Mouse (Mus musculus) spleen, adult 2 months (tissue): ENCODE data around the gene Tcte2. TPM values are rescaled to one million over a fixed set of nuclear protein-coding genes. Genes with fewer than 3 reads are reported as not detected.

Source experiments
- DNase-seq, 2 experiments: peaks; one replicate each; pipeline versions ENCODE4 v3.0.0 to v3.0.0-alpha.2; 2012 to 2021; ENCODE audit warnings: low spot score in 2 of 2, low read depth in 1 of 2
- H3K27ac ChIP-seq: fragments of 200-500 bp; 2 replicates; pipeline ENCODE4 v1.5.1; 2012; ENCODE audit warnings: low read length, inconsistent platforms; ENCODE audit not compliant: insufficient read depth
- H3K27me3 ChIP-seq: fragments of 200-500 bp; 2 replicates; pipeline ENCODE4 v1.6.1; 2012; ENCODE audit warnings: mild to moderate bottlenecking, moderate library complexity, low read length, inconsistent platforms; ENCODE audit not compliant: control insufficient read depth, insufficient read depth
- H3K36me3 ChIP-seq: fragments of 200-500 bp; 2 replicates; pipeline ENCODE4 v1.6.1; 2012; ENCODE audit warnings: mild to moderate bottlenecking, low read length, inconsistent platforms; ENCODE audit not compliant: control insufficient read depth, insufficient read depth
- H3K4me1 ChIP-seq: fragments of 200-500 bp; 2 replicates; pipeline ENCODE4 v1.6.1; 2011; ENCODE audit warnings: inconsistent platforms; ENCODE audit not compliant: control insufficient read depth, insufficient read depth, insufficient read length
- H3K4me3 ChIP-seq: fragments of 200-500 bp; 2 replicates; pipeline ENCODE4 v1.5.1; 2011; ENCODE audit warnings: mild to moderate bottlenecking, inconsistent platforms; ENCODE audit not compliant: insufficient read depth, insufficient read length; ENCODE audit errors: extremely low read depth
- CTCF ChIP-seq: fragments of 200-500 bp; IDR thresholded peaks from 2 replicates; pipeline ENCODE4 v1.5.1; 2011; ENCODE audit warnings: mild to moderate bottlenecking, inconsistent platforms; ENCODE audit not compliant: insufficient read depth, insufficient read length, insufficient replicate concordance; ENCODE audit errors: extremely low read depth
- POLR2A ChIP-seq: fragments of 200-500 bp; IDR thresholded peaks from 2 replicates; pipeline ENCODE4 v1.6.1; 2011; ENCODE audit warnings: low read depth, low read length, inconsistent platforms
- WGBS: fragments of 180-500 bp; shearing (Covaris S2); methylation state at CpG from one replicate; pipeline ENCODE4 v1.1.7; 2018; 5-methylcytosine and 5-hydroxymethylcytosine counted together
- polyA plus RNA-seq: library from polyadenylated mRNA; depleted of rRNA; stranded (reverse); fragments of >200 nt; gene quantifications from 2 replicates; pipeline ENCODE4 v1.2.3, GENCODE M21; 2012

The Tcte2 gene
- polyA plus RNA-seq, 1 experiment, result 0.36 TPM

GRCm38 (mm10) chr17:13674695-13675306, 86.8 kb downstream of the Tcte2 start:
- Histone ChIP-seq H3K36me3 (no peaks in the 10 kb centered on the region), H3K27me3 (no peaks in the 10 kb centered on the region), H3K27ac (no peak overlapping the region), H3K4me3 (no peak overlapping the region), H3K4me1 (no peaks in the 10 kb centered on the region)
- no peak for DNase-seq
- 23% methylated on average over 6 of the region's 6 CpGs for WGBS
- no peak for TF ChIP-seq POLR2A
- no peak for TF ChIP-seq CTCF

DNA sequence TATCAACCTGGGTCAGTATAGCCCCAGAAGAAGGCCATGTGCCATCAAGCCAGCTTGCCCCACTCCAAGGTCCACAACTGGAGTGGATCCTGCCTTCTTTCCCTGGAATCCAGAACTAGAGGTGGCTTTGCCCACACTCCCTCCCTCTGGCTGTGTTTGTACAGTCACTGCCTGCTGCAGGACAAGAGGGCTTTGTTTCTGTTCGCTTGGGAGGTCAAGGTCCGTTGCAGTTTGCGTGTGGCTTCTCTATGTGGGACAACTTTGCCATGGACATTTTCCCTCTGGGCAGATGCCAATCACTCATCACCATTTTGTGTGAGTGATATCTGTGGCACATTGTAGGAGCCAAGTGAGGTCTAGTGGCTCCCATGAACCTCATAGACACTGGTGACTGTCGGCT, 89.9 kb downstream of the Tcte2 start:
- TF ChIP-seq CTCF (no peak), POLR2A (no peak)
- Histone ChIP-seq H3K4me1 (no peaks in the 10 kb centered on the region; the same call in 1 of the 2 replicates), H3K4me3 (no peak overlapping the region), H3K27ac (no peak overlapping the region), H3K27me3 (no peaks in the 10 kb centered on the region; the same call in 1 of the 2 replicates), H3K36me3 (no peaks in the 10 kb centered on the region)
- no peak for DNase-seq
- 89% methylated on average over 4 of the region's 4 CpGs for WGBS

- TF ChIP-seq CTCF (no peak), POLR2A (no peak)
- no peak overlapping the region for H3K27ac ChIP-seq
- no peaks in the 10 kb centered on the region; the same call in 1 of the 2 replicates for H3K27me3 ChIP-seq
- DNase-seq, result no peak
- no peaks in the 10 kb centered on the region for H3K36me3 ChIP-seq
- H3K4me1 ChIP-seq, result no peaks in the 10 kb centered on the region; the same call in 1 of the 2 replicates
- no peak overlapping the region for H3K4me3 ChIP-seq
Measured at GRCm38 (mm10) chr17:13670227-13670626, 91.4 kb downstream of the Tcte2 start.

GRCm38 (mm10) chr17:13669206-13669605, 92.4 kb downstream of the Tcte2 start:
- no peaks in the 10 kb centered on the region for H3K36me3 ChIP-seq
- TF ChIP-seq CTCF (no peak), POLR2A (no peak)
- no peak for DNase-seq
- 24% methylated on average over 8 of the region's 8 CpGs for WGBS
- no peak overlapping the region for H3K27ac ChIP-seq
- H3K27me3 ChIP-seq, result no peaks in the 10 kb centered on the region; the same call in 1 of the 2 replicates
- no peak overlapping the region for H3K4me3 ChIP-seq
- no peaks in the 10 kb centered on the region; the same call in 1 of the 2 replicates for H3K4me1 ChIP-seq

DNA sequence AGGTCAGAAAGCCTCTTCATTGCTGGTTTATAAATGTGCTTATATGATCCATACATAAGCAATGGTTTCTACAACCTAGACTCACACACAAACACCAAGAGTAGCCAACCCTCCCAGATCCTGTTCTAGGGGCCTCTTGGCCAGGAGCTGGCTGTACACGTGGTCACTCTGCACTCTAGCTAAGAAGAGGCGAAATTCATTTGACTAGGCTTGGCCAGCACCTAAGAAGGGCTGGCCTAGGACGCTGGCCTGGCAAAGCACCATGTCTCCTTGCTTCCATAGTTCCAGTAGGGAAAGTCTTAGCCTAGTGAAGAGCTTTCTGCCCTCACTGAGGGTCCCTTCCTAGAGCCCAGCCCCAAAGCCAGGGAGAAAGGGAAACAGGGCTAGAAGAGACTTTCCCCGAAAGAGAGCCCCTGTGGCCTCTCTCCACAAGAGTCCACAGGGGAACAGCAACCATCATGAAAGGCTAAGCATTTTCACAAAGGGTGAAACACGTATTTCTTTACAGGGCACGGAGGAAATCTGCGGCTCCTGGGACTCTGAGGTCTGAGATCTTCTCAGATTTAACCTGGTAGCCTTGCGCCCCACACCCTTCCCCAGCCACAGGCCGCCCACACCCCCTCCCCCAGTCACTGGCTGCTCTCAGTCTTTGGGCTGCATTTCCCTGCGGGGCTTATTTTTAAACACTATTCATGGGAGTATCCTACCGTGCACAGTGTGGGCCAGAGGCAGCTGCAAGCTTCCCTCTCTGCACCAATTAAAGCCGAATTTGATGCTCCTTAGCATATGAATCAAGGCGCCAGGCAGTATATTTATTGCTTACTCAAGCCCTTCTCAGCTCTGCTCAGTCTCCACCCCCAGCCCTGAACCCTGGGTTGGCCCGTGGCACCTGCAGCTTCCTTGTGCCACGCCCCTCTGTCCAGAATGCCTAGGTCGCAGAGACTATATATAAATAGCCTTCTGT, 93.3 kb downstream of the Tcte2 start:
- TF ChIP-seq POLR2A, result no peak
- no peak for TF ChIP-seq CTCF
- Histone ChIP-seq H3K27ac (no peak overlapping the region), H3K27me3 (no peaks in the 10 kb centered on the region; the same call in 1 of the 2 replicates), H3K4me3 (no peak overlapping the region), H3K36me3 (no peaks in the 10 kb centered on the region), H3K4me1 (no peaks in the 10 kb centered on the region; the same call in 1 of the 2 replicates)
- 32% methylated on average over 16 of the region's 16 CpGs for WGBS
- DNase-seq, result no peak

DNA sequence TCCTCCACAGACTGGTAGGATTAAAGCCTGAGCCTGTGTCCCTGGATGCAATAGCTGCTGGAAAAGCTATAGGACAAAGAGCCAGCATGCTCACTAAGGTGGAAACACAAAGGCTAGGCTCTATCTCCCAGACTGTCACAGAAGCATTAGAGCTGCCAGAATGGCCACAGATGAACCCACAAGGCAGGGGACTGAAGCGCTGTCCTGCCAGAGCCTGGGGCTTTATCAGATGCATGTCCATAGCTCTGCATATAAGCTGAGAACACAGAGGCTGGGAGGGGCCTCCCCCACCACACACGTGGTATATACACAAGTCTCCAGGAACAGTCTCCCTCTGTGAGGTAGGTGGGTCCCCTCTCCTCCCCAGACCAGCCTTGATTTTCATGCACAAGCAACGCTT, 94.6 kb downstream of the Tcte2 start:
- no peak overlapping the region for H3K4me3 ChIP-seq
- WGBS, result 77% methylated on average over 3 of the region's 3 CpGs
- H3K27ac ChIP-seq, result no peak overlapping the region
- no peak for DNase-seq
- H3K4me1 ChIP-seq, result no peaks in the 10 kb centered on the region; the same call in 1 of the 2 replicates
- no peak for TF ChIP-seq POLR2A
- TF ChIP-seq CTCF, result no peak
- H3K27me3 ChIP-seq, result no peaks in the 10 kb centered on the region; the same call in 1 of the 2 replicates
- H3K36me3 ChIP-seq, result no peaks in the 10 kb centered on the region

- H3K27me3 ChIP-seq, result no peaks in the 10 kb centered on the region; the same call in 1 of the 2 replicates
- DNase-seq, result no peak
- WGBS, result 85% methylated on average over 1 of the region's 1 CpGs
Measured at GRCm38 (mm10) chr17:13665731-13666130, 95.9 kb downstream of the Tcte2 start.

More at GRCm38 (mm10) chr17:13665731-13666130, 95.9 kb downstream of the Tcte2 start:
- H3K4me3 ChIP-seq, result no peak overlapping the region
- H3K27ac ChIP-seq, result no peak overlapping the region
- H3K36me3 ChIP-seq, result no peaks in the 10 kb centered on the region
- no peaks in the 10 kb centered on the region; the same call in 1 of the 2 replicates for H3K4me1 ChIP-seq
- TF ChIP-seq POLR2A, result no peak
- no peak for TF ChIP-seq CTCF
